Mouse (Mus musculus) embryonic facial prominence, embryonic 12.5 days (tissue): ENCODE measurements around the gene Siah1b. TPM values are rescaled to one million over a fixed set of nuclear protein-coding genes. Genes with fewer than 3 reads are reported as not detected.

Source experiments
- ATAC-seq: fragments of 200-750 bp; cut with Nextera tagmentation; 2 replicates; pipeline ENCODE4 v1.8.0; 2017; ENCODE audit not compliant: insufficient number of reproducible peaks, insufficient read depth, low FRiP score, low TSS enrichment
- H3K27ac ChIP-seq: fragments of 300-500 bp; sonication (generic); 2 replicates; pipeline ENCODE4 v1.5.1; 2016; ENCODE audit warnings: mild to moderate bottlenecking
- H3K27me3 ChIP-seq: fragments of 300-500 bp; sonication (generic); 2 replicates; pipeline ENCODE4 v1.6.1; 2016; ENCODE audit warnings: mild to moderate bottlenecking, moderate library complexity
- H3K36me3 ChIP-seq: fragments of 300-500 bp; sonication (generic); 2 replicates; pipeline ENCODE4 v1.6.1; 2016; ENCODE audit warnings: mild to moderate bottlenecking
- H3K4me1 ChIP-seq: fragments of 300-500 bp; sonication (generic); 2 replicates; pipeline ENCODE4 v1.6.1; 2016
- H3K4me2 ChIP-seq: fragments of 300-500 bp; sonication (generic); replicated peaks from 2 replicates; pipeline ENCODE4 v1.6.1; 2016; ENCODE audit warnings: mild to moderate bottlenecking, moderate library complexity
- H3K4me3 ChIP-seq: fragments of 300-500 bp; sonication (generic); 2 replicates; pipeline ENCODE4 v1.5.1; 2016; ENCODE audit warnings: mild to moderate bottlenecking
- H3K9ac ChIP-seq: fragments of 300-500 bp; sonication (generic); 2 replicates; pipeline ENCODE4 v1.6.1; 2016; ENCODE audit warnings: mild to moderate bottlenecking, moderate library complexity
- H3K9me3 ChIP-seq: fragments of 300-500 bp; sonication (generic); 2 replicates; pipeline ENCODE4 v1.6.1; 2016; ENCODE audit warnings: mild to moderate bottlenecking, moderate library complexity
- WGBS: fragments of 180-500 bp; shearing (Covaris S2); methylation state at CpG from one replicate; pipeline ENCODE4 v1.1.7; 2016; 5-methylcytosine and 5-hydroxymethylcytosine counted together
- polyA plus RNA-seq: library from polyadenylated mRNA; unstranded; fragments of >200 nt; fragmentation: Nextera tagmentation; extraction: Ambion mirVana; gene quantifications from 2 replicates; pipeline ENCODE4 v1.2.1, GENCODE M21; 2016

The Siah1b gene
- polyA plus RNA-seq: 36.3 and 38.1 TPM in 2 replicates

DNA sequence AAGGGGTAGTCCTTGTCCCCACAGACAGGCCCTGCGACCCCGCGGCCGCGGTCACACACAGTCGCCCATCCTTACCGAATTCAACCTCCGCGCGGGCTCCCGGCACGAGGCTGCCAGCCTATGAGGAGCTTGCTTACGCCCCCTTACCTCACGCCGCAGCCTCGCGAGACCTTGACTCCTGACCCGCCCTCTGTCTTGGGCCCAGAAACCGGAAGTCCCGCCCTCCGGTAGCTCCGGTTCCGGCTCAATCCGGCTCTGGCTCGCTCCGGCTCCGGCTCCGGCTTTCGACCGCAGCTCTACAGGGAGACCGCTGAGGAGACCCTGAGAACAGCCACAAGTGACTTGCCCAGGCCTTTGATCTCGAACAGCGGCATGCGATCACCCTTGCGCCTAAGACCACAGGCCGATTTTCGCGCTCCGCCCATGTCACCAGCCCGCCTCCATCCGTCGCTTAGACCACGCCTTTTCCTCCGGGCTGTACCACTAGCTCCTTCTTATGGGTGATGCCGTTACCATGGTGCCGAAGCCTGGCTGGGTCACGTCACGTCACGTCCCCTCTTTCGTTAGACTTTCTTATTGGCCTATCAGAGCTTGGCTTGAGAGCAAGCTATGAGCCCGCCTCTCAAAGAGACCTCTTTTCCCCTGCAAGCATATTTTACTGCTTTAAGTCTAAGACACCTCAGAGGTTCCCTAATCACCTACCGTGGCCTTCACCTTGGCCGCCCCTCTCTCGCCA is at the start of gene Siah1b:
Gene Siah1b (minus strand): TSS at position 454 of the 736 bp plus-strand sequence.
- ATAC-seq: peak; percentile 98
- Histone ChIP-seq H3K27ac (peak within 1 kb of the TSS; percentile 81), H3K9me3 (no peaks in the 10 kb centered on the region)

DNA sequence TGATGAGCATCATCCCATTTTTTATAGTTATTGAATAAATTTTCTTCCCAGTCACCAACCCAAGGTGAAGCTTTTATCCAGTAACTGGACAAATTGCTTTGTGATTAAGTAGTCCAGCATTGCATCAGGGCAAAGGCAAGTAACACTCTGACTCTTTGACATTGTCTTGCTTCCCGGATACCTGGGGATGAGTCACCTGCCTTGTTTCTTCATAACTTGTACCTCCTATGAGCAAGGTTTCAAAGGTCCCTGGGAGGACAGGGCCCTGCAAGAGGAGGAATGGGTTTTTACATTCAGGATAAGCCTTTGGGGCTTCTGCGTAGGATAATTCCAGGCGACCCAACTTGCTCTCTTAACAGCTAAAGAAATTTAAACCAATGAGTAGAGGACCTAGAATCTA is 47.6 kb upstream of the Siah1b start:
- H3K9ac ChIP-seq: no peak overlapping the region
- peaks cover 3% of the 10 kb centered on the region; the same call in 1 of the 2 replicates for H3K27me3 ChIP-seq
- H3K9me3 ChIP-seq: no peaks in the 10 kb centered on the region
- 88% methylated on average over 3 of the region's 3 CpGs for WGBS
- no peak overlapping the region for H3K4me2 ChIP-seq
- no peaks in the 10 kb centered on the region for H3K36me3 ChIP-seq
- H3K4me3 ChIP-seq: no peak overlapping the region
- no peak for ATAC-seq
- no peaks in the 10 kb centered on the region for H3K4me1 ChIP-seq
- no peak overlapping the region for H3K27ac ChIP-seq

More for the DNA sequence above, at the start of gene Siah1b:
- Histone ChIP-seq H3K36me3 (0 out of 2 replicates have a peak, but pooled peaks cover 3% of the 10 kb centered on the region), H3K9ac (peak within 1 kb of the TSS; percentile 52), H3K27me3 (0 out of 2 replicates have a peak, but pooled peaks cover 2% of the 10 kb centered on the region), H3K4me2 (peak within 1 kb of the TSS; percentile 67), H3K4me3 (peak within 1 kb of the TSS; percentile 55), H3K4me1 (no peaks in the 10 kb centered on the region)
- 19% methylated on average over 54 of the region's 54 CpGs for WGBS

DNA sequence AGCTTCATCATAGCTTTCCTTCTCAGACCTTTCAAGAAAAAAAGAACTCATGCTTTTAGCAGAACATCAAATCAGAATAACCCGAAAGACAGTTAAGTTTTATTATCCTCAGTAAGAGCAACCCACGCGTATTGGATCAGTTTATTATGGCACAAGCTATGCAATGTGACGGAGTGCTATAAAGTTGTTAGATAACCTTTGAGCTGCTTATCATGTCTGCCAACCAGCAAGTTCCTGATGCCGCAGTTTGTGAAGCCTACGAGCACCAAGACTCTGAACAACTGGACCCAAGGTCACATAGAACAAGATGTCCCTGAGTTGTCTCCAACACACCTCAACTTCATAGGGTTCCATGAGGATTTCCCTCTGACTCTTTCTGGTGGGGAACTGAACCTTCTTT is 37.5 kb upstream of the Siah1b start:
- Histone ChIP-seq H3K4me2 (no peak overlapping the region), H3K9me3 (no peaks in the 10 kb centered on the region), H3K27me3 (no peaks in the 10 kb centered on the region), H3K4me3 (no peak overlapping the region), H3K4me1 (no peaks in the 10 kb centered on the region), H3K9ac (no peak overlapping the region), H3K27ac (no peak overlapping the region), H3K36me3 (no peaks in the 10 kb centered on the region)
- 94% methylated on average over 6 of the region's 6 CpGs for WGBS
- no peak for ATAC-seq

DNA sequence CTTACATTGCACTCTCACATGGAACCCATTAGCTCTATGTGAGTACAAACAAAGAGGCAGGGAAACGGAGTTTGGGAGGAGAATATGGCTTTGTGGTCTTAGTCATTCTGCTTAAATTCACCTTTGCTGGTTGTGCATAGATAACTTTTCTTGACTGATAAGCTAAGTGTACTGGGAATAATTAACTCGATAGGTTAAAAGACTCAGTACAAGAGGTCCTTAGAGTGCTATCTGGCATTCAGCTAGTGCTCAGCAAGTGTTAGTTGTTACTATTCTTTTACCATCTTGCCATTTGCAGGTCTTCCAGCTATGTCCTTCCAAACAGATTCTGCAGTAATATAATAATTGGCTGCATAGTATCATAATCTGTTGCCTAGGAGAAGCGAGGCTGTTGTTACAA is 34.9 kb upstream of the Siah1b start:
- H3K9ac ChIP-seq: no peak overlapping the region
- no peak overlapping the region for H3K4me3 ChIP-seq
- H3K4me1 ChIP-seq: no peaks in the 10 kb centered on the region
- H3K27me3 ChIP-seq: 0 out of 2 replicates have a peak, but pooled peaks cover 3% of the 10 kb centered on the region
- no peaks in the 10 kb centered on the region for H3K36me3 ChIP-seq
- no peak overlapping the region for H3K27ac ChIP-seq
- H3K9me3 ChIP-seq: no peaks in the 10 kb centered on the region
- ATAC-seq: no peak
- no peak overlapping the region for H3K4me2 ChIP-seq
- 70% methylated on average over 3 of the region's 3 CpGs for WGBS

DNA sequence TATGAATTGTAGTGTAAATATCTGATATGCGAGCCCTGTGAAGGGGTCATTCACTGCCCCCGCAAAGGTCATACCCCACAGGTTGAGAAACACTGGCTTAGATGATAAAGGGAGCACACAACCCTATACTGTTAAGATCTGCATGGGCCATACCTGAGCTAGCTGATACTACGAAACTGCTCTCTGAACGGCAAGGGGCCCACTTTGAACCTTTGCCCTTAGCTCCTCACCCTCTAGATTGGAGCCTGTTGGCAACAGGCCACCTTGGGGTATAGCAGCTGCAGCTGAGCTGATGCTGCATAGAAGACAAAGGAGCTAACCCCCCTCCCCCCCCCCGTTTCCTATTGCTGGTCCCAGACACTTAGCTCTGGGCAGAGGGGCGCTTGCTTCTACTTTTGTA is 26.4 kb upstream of the Siah1b start:
- H3K27ac ChIP-seq: no peak overlapping the region
- ATAC-seq: no peak
- H3K36me3 ChIP-seq: no peaks in the 10 kb centered on the region
- no peak overlapping the region for H3K4me3 ChIP-seq
- 63% methylated on average over 6 of the region's 6 CpGs for WGBS
- no peaks in the 10 kb centered on the region for H3K9me3 ChIP-seq
- H3K4me1 ChIP-seq: no peaks in the 10 kb centered on the region
- H3K4me2 ChIP-seq: no peak overlapping the region
- no peak overlapping the region for H3K9ac ChIP-seq
- peaks cover 3% of the 10 kb centered on the region; the same call in 1 of the 2 replicates for H3K27me3 ChIP-seq

DNA sequence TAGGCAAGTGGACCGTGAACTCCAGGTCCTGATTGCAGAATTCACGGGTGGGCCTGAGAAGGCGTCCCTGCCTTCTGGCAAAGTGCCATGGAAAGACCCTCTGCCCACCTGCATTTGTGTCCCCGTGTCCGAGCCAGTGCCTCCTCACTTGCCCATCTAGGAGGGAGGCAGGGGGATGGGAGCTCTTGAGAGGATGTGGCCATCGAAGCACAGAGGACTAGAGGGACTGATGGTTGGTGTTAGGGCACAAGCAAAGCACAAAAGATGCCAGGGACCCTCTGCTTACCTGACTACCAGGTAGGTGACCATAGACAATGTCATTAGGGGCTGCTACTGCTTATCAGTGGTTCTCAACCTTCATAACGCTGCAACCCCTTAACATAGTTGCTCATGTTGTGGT is 25.9 kb upstream of the Siah1b start:
- Histone ChIP-seq H3K9ac (no peak overlapping the region), H3K4me3 (no peak overlapping the region), H3K27ac (no peak overlapping the region), H3K36me3 (no peaks in the 10 kb centered on the region), H3K27me3 (peaks cover 3% of the 10 kb centered on the region; the same call in 1 of the 2 replicates), H3K4me2 (no peak overlapping the region), H3K4me1 (no peaks in the 10 kb centered on the region), H3K9me3 (no peaks in the 10 kb centered on the region)
- ATAC-seq: no peak
- 80% methylated on average over 7 of the region's 7 CpGs for WGBS

DNA sequence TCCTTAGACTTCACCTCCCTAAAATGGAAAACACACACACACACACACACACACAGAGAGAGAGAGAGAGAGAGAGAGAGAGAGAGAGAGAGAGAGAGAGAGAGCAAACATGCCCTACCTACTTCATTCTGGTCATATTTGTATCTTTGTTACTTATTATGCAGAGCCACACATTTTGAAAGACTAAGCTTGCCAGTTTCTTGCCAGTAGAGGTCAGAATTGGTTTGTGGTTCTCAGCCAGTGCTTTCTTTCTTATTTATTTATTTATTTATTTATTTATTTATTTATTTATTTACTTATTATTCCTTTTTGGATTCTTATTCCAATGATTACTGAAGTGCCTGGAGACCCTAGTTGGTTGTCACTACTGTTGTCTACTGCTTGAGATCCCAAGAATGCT is 25.2 kb upstream of the Siah1b start:
- no peak for ATAC-seq
- Histone ChIP-seq H3K27ac (no peak overlapping the region), H3K4me1 (no peaks in the 10 kb centered on the region), H3K4me3 (no peak overlapping the region), H3K36me3 (no peaks in the 10 kb centered on the region), H3K4me2 (no peak overlapping the region), H3K9me3 (no peaks in the 10 kb centered on the region), H3K27me3 (no peaks in the 10 kb centered on the region; the same call in 1 of the 2 replicates), H3K9ac (no peak overlapping the region)

DNA sequence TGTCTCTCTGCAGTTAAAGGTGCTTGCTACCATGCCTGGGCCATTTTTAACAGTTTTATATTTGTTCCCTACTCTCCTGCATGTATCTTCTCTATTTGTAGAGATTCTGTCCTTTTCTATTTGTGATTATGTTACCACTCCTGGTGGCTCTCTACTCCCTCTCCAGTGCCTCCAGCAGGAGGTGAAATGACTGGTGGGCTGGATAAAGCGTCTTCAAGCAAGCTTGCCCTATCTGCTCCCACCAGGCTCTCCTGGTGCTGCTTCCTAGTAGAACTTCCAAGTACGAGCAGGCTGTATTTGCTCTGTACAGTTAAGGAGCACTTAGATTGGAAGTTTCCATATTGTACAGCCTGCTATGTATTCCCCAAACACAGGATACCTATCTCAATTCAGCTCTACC is 19.5 kb upstream of the Siah1b start:
- no peak overlapping the region for H3K9ac ChIP-seq
- ATAC-seq: no peak
- no peaks in the 10 kb centered on the region for H3K9me3 ChIP-seq
- peaks cover 6% of the 10 kb centered on the region; the same call in 1 of the 2 replicates for H3K27me3 ChIP-seq
- no peak overlapping the region for H3K4me2 ChIP-seq
- H3K4me1 ChIP-seq: no peaks in the 10 kb centered on the region
- 79% methylated on average over 2 of the region's 2 CpGs for WGBS
- H3K27ac ChIP-seq: no peak overlapping the region
- H3K4me3 ChIP-seq: no peak overlapping the region
- H3K36me3 ChIP-seq: no peaks in the 10 kb centered on the region

DNA sequence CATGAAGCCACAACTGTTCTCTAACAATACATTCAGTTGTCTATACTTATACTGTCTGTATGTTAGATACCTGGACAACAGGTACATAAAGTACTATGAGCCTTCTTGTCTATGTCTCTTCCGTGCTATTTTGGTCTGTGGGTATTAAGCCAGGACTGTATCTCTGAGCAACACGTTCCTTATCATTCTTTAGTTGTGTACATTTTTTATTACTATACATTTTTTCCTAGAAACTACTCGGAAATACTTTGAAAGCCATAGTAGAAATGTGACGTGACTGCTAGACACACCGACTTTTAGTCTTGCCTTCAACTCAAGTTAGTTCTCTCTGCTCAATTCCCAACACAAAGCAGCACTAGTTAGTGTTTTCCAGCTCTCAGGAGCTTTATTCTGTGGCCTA is 17.1 kb upstream of the Siah1b start:
- Histone ChIP-seq H3K27me3 (peaks cover 14% of the 10 kb centered on the region; the same call in 1 of the 2 replicates), H3K9ac (no peak overlapping the region), H3K9me3 (no peaks in the 10 kb centered on the region), H3K4me3 (no peak overlapping the region), H3K4me2 (no peak overlapping the region), H3K4me1 (no peaks in the 10 kb centered on the region), H3K27ac (no peak overlapping the region), H3K36me3 (no peaks in the 10 kb centered on the region)
- 88% methylated on average over 5 of the region's 5 CpGs for WGBS
- no peak for ATAC-seq

DNA sequence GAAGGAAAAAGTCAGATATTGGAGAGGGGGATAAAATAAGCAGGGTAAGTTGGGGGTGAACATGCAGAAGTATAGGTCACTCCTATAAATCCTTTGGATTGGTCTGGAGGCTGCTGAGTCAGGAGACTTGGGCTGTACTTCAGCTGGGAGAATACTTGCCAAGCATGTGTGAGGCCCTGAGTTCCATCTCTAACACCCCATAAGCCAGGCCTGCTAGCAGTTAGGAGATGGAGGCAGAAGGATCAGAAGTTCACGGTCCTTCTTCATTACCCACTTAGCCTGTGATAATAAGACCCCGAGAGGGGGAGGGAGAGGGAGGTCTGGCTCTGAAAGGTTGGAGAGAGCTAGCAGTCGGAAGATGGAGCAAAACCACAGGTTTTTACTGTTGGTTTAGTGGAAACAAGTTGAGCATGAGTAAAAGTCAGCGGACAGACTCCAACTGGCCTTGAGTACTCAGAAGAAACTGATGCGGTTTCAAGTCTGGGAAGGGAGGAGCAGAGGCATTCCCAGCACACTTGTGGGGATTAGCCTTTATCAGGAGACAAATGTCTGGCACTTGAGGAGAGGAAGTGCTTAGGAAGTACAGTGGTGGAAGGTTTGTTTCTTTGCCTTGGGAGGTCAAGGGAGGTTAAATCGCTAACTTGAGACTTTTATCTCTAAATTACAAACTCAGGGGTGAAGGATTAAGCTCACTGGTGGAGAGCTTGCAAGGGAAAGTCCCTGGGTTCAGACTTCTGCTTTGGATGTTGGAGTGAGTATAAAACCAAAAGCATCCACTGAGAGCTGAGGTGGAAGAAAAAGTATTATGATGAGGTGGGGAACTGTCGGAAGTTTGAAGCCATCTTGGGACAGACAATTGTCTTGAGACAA is 16.2 kb upstream of the Siah1b start:
- Histone ChIP-seq H3K9me3 (no peaks in the 10 kb centered on the region), H3K36me3 (no peaks in the 10 kb centered on the region), H3K27ac (no peak overlapping the region), H3K9ac (no peak overlapping the region), H3K4me1 (no peaks in the 10 kb centered on the region), H3K4me3 (no peak overlapping the region), H3K27me3 (peaks cover 16% of the 10 kb centered on the region; the same call in 1 of the 2 replicates), H3K4me2 (no peak overlapping the region)
- 42% methylated on average over 7 of the region's 7 CpGs for WGBS
- no peak for ATAC-seq

DNA sequence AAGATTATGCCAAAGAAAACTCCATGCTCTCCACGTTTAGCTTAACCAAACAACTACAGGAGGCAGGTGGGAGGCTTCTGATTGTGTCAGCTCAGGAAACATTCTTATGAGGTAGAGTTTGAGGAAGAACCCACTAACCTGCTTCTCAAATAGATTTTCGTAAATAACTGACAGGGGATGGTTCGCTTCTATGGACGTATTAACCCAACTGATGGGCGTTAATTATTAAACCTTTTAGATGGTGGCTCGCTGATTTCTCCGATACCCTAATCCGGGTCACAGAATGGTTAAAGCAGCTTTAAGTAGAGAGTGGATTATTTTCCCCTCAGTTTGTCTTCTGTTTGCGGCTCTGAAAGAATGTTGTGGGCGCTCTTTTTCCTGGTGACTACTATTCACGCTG is 13.6 kb upstream of the Siah1b start:
- no peak for ATAC-seq
- Histone ChIP-seq H3K4me1 (no peaks in the 10 kb centered on the region), H3K27ac (no peak overlapping the region), H3K4me3 (no peak overlapping the region), H3K9ac (no peak overlapping the region), H3K9me3 (no peaks in the 10 kb centered on the region), H3K27me3 (peaks cover 16% of the 10 kb centered on the region; the same call in 1 of the 2 replicates), H3K36me3 (no peaks in the 10 kb centered on the region), H3K4me2 (no peak overlapping the region)
- 79% methylated on average over 11 of the region's 11 CpGs for WGBS

DNA sequence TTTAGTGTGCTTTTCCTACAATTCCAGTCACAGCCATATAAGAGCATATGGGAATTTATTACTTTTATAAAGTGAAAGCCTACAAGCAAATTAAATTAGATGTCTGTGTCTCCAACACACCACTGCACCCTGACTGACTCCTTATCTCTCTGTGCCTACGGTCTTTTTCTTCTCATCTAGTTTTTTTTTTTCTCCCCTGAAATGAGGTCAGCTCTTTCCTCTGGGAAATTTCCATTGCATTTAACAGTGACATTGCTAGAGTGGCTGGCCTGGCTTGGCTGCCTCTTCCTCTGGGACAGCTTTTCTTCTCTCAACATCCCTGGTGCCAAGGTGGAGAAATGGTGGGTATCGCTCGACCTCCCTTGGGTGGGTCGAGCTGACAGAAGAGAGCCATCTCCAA is 12.3 kb upstream of the Siah1b start, which contains the start of gene Cltrn:
Gene Cltrn (plus strand): TSS at position 249 of the 400 bp plus-strand sequence.
- no peak for ATAC-seq

More for the DNA sequence above, 12.3 kb upstream of the Siah1b start, which contains the start of gene Cltrn:
- H3K9ac ChIP-seq: no peak within 1 kb of the TSS
- H3K27ac ChIP-seq: no peak within 1 kb of the TSS
- no peak within 1 kb of the TSS for H3K4me3 ChIP-seq
- H3K36me3 ChIP-seq: no peaks in the 10 kb centered on the region
- WGBS: 85% methylated on average over 4 of the region's 4 CpGs
- H3K27me3 ChIP-seq: peaks cover 16% of the 10 kb centered on the region; the same call in 1 of the 2 replicates
- no peaks in the 10 kb centered on the region for H3K4me1 ChIP-seq
- no peak within 1 kb of the TSS for H3K4me2 ChIP-seq
- H3K9me3 ChIP-seq: no peaks in the 10 kb centered on the region
